27 mouse cellular contexts compared by ENCODE assay signal in genomic region chr5:65638896-65639295, GRCm38 (mm10). TPM values are rescaled to one million over a fixed set of nuclear protein-coding genes. Genes with fewer than 3 reads are reported as not detected.
A peak's percentile ranks its signal among the peaks of the same experiment; 100 is the strongest.
DNase-seq lines count a peak whose midpoint lies in the region; ATAC-seq and TF ChIP-seq lines count a peak whose summit lies in the region.
"Had no signal": no experiment of that assay in that cellular context is flagged by ENCODE, and none has a peak within 500 bp of the region (broad histone marks: within the 10 kb centered on the region; RNA-seq: fewer than 3 reads in every experiment).

No protein-coding gene starts in this region.

- no peak for ATAC-seq in CD4-positive, CD25-positive, alpha-beta regulatory T cell, adult 4 months
- ATAC-seq: activated CD4-positive, CD25-positive, alpha-beta regulatory T cell, adult 4 months; forebrain, embryonic 14.5 days; forebrain, embryonic 16.5 days; Patski had no signal

- peaks cover 3% of the 10 kb centered on the region for H3K4me1 ChIP-seq in embryonic fibroblast, embryonic 13.5 days (ENCODE audit: control insufficient read depth, insufficient read depth, low read length)
- H3K4me1 ChIP-seq in lung, adult 2 months (ENCODE audit: control insufficient read depth, insufficient read depth, low read length): no peaks in the 10 kb centered on the region
- H3K4me1 ChIP-seq: embryonic facial prominence, embryonic 13.5 days; embryonic facial prominence, embryonic 15.5 days; forebrain, embryonic 10.5 days; forebrain, embryonic 12.5 days had no signal

- no peak overlapping the region for H3ac ChIP-seq in C2C12 (ENCODE audit: control insufficient read depth, insufficient read length, low read depth)

- H3K36me3 ChIP-seq in C2C12 (ENCODE audit: control insufficient read depth, insufficient read depth): peaks cover 91% of the 10 kb centered on the region

- H3K4me3 ChIP-seq in C2C12 (ENCODE audit: insufficient read depth, poor library complexity, severe bottlenecking): no peak overlapping the region
- H3K4me3 ChIP-seq in embryonic fibroblast, embryonic 13.5 days (ENCODE audit: insufficient read depth, low read length): no peak overlapping the region
- no peak overlapping the region for H3K4me3 ChIP-seq in lung, adult 2 months (replicated peaks; ENCODE audit: extremely low read depth, low read depth, low read length)
- H3K4me3 ChIP-seq: embryonic facial prominence, embryonic 13.5 days; embryonic facial prominence, embryonic 15.5 days; forebrain, embryonic 10.5 days; forebrain, embryonic 12.5 days had no signal

- H3K79me3 ChIP-seq in C2C12 (ENCODE audit: low read depth): no peaks in the 10 kb centered on the region

- 0 out of 2 replicates have a peak, but pooled peaks have one; percentile 27 for TF ChIP-seq POLR2A in embryonic fibroblast, embryonic 13.5 days (IDR thresholded peaks at IDR 0.05; ENCODE audit: low read depth, low read length)
- no peak for TF ChIP-seq POLR2A in lung, adult 2 months (IDR thresholded peaks at IDR 0.05; ENCODE audit: borderline replicate concordance, extremely low read depth, low read depth, low read length)

- WGBS in lung, adult 2 months: 86% methylated on average over 1 of the region's 1 CpGs

- no peaks in the 10 kb centered on the region for H3K27me3 ChIP-seq in C2C12 (ENCODE audit: control insufficient read depth, insufficient read depth, insufficient read length)
- H3K27me3 ChIP-seq: CH12.LX; embryonic facial prominence, embryonic 13.5 days; embryonic facial prominence, embryonic 15.5 days; forebrain, embryonic 12.5 days; Patski had no signal

- TF ChIP-seq CTCF in C2C12 (IDR thresholded peaks at IDR 0.05; ENCODE audit: control insufficient read depth, insufficient read depth, insufficient read length): no peak
- no peak for TF ChIP-seq CTCF in embryonic fibroblast, embryonic 13.5 days (IDR thresholded peaks at IDR 0.05; ENCODE audit: borderline replicate concordance, insufficient read depth, low read length)
- TF ChIP-seq CTCF in lung, adult 2 months (IDR thresholded peaks at IDR 0.05; ENCODE audit: insufficient read depth, low read length): no peak

- no peaks in the 10 kb centered on the region for H3K79me2 ChIP-seq in C2C12 (ENCODE audit: control insufficient read depth, insufficient read depth)

- DNase-seq in 3134 (ENCODE audit: extremely low read depth, insufficient read length, low spot score) (peak; percentile 14), NIH3T3 (ENCODE audit: low read depth) (peak; percentile 85)
- DNase-seq in thymus, postnatal 4 days: no peak
- no peak for DNase-seq in lung, adult 2 months
- no peak for DNase-seq in adrenal gland, postnatal 14 days
- DNase-seq: adrenal gland, adult 8-10 months; adrenal gland, postnatal 25 days; B cell, adult 2 months; cerebellum, adult 11 months; cerebellum, adult 18-20 months; cerebellum, adult 8-10 months; cerebellum, adult 9-11 months; cerebellum, postnatal 14 days; cerebellum, postnatal 36 days; embryo, embryonic 11 days had no signal

- H3K27ac ChIP-seq in embryonic fibroblast, embryonic 13.5 days (ENCODE audit: insufficient read depth, low read length): no peak overlapping the region
- H3K27ac ChIP-seq: embryonic facial prominence, embryonic 13.5 days; embryonic facial prominence, embryonic 15.5 days; forebrain, embryonic 10.5 days; forebrain, embryonic 12.5 days had no signal

TF ChIP-seq in C2C12, 6 proteins besides CTCF, POLR2A, EP300 and RAD21:
- TF ChIP-seq FOSL1 (IDR thresholded peaks at IDR 0.05; ENCODE audit: insufficient read depth, low read length, poor library complexity, severe bottlenecking) (peak; percentile 20), USF1 (IDR thresholded peaks at IDR 0.05; ENCODE audit: low read depth) (no peak), MAX (IDR thresholded peaks at IDR 0.05) (peak; percentile 33)

RNA-seq across cellular contexts. Expression of gene Pds5a, which starts 59.2 kb away (rescaled TPM):
- polyA plus RNA-seq in C2C12 (2012; fragmentation: generic; extraction: Trizol): 20.3 TPM
- 203 and 225 TPM in 2 replicates for polyA plus RNA-seq in embryonic fibroblast, embryonic 13.5 days (2011; ENCODE audit: insufficient read length, low read depth, missing spikeins)
- 100 to 1,000 TPM in 1 of 2 experiments, 10 to 100 TPM in 1; 85.0 to 102 TPM for polyA plus RNA-seq in CD4-positive, CD25-positive, alpha-beta regulatory T cell, adult 4 months (2017; shearing (Covaris generic))
- 12.7 and 19.4 TPM in 2 replicates for polyA plus RNA-seq in lung, adult 2 months (2012; rRNA removed)
- total RNA-seq in adrenal gland, postnatal 14 days (2021): 92.5 and 94.8 TPM in 2 replicates

Comparison
In these comparisons a context has a peak if more than half of its experiments do, and no peak if none do; other contexts are left out.
1. DNase-seq: peak in 3134 (single experiment) and NIH3T3 (single experiment); none in thymus, postnatal 4 days (single experiment), lung, adult 2 months (single experiment) and adrenal gland, postnatal 14 days (single experiment).